Comparison of ENCODE assay signal across 35 mouse cellular contexts in genomic region chr4:114946416-114946815, GRCm38 (mm10). TPM values are rescaled to one million over a fixed set of nuclear protein-coding genes. Genes with fewer than 3 reads are reported as not detected.
"Had no signal": no experiment of that assay in that cellular context is flagged by ENCODE, and none has a peak within 500 bp of the region (broad histone marks: within the 10 kb centered on the region; RNA-seq: fewer than 3 reads in every experiment).

No protein-coding gene starts in this region.

- DNase-seq: gastrocnemius, adult 2 months; gastrocnemius, postnatal 10 days; gastrocnemius, postnatal 25 days; heart, adult 2 months; heart, postnatal 10 days; heart, postnatal 36 days; kidney, adult 18-20 months; kidney, adult 8-10 months; kidney, postnatal 10 days; kidney, postnatal 25 days; kidney, postnatal 4 days; liver had no signal

- H3K4me1 ChIP-seq: heart, embryonic 12.5 days; intestine, embryonic 15.5 days had no signal

- H3K36me3 ChIP-seq: heart, embryonic 12.5 days; hindbrain, embryonic 10.5 days; hindbrain, embryonic 12.5 days; intestine, embryonic 15.5 days; limb, embryonic 10.5 days; limb, embryonic 12.5 days had no signal

- H3K27me3 ChIP-seq: intestine, embryonic 15.5 days had no signal

- H3K4me2 ChIP-seq: heart, embryonic 12.5 days; hindbrain, embryonic 12.5 days; hindbrain, embryonic 14.5 days; intestine, embryonic 15.5 days; limb, embryonic 12.5 days had no signal

- H3K9me3 ChIP-seq: heart, embryonic 12.5 days; hindbrain, embryonic 10.5 days; hindbrain, embryonic 12.5 days; intestine, embryonic 15.5 days; limb, embryonic 10.5 days; limb, embryonic 12.5 days had no signal

- H3K4me3 ChIP-seq: gastrocnemius, adult 2 months; heart, adult 2 months; heart, embryonic 12.5 days; hindbrain, embryonic 10.5 days; hindbrain, embryonic 12.5 days; intestine, embryonic 15.5 days; layer of hippocampus, adult 2 months; left cerebral cortex, adult 2 months; limb, embryonic 10.5 days; limb, embryonic 12.5 days had no signal

- H3K9ac ChIP-seq: heart, embryonic 12.5 days; hindbrain, embryonic 12.5 days; hindbrain, embryonic 14.5 days; intestine, embryonic 15.5 days; limb, embryonic 12.5 days had no signal

- H3K27ac ChIP-seq: gastrocnemius, adult 2 months; heart, adult 2 months; hindbrain, embryonic 10.5 days; hindbrain, embryonic 12.5 days; hindbrain, embryonic 14.5 days; intestine, embryonic 15.5 days; layer of hippocampus, adult 2 months; left cerebral cortex, adult 2 months; limb, embryonic 10.5 days; limb, embryonic 12.5 days had no signal

- ATAC-seq: inflammation-experienced regulatory T-cells, adult 6 months; intestine, postnatal 0 days had no signal

RNA-seq across cellular contexts. Expression of gene Foxe3, which starts 20.6 kb away (rescaled TPM):
- total RNA-seq: gastrocnemius, adult 2 months; gastrocnemius, postnatal 10 days; gastrocnemius, postnatal 25 days; gastrocnemius, postnatal 4 days; granulocyte monocyte progenitor cell, adult 5-6 weeks; heart, adult 2 months; heart, postnatal 10 days; heart, postnatal 36 days; layer of hippocampus, adult 2 months; layer of hippocampus, postnatal 10 days; layer of hippocampus, postnatal 25 days; left cerebral cortex, adult 2 months; left cerebral cortex, postnatal 14 days; left cerebral cortex, postnatal 36 days had no signal
- polyA plus RNA-seq: heart, adult 2 months; heart, embryonic 12.5 days; heart, embryonic 14.5 days; heart, embryonic 16.5 days; hindbrain, embryonic 12.5 days; hindbrain, embryonic 14.5 days; hindbrain, embryonic 16.5 days; inflammation-experienced regulatory T-cells, adult 6 months; intestine, embryonic 15.5 days; intestine, postnatal 0 days; kidney, embryonic 14.5 days; kidney, embryonic 16.5 days; limb, embryonic 10.5 days; limb, embryonic 12.5 days; limb, embryonic 14.5 days had no signal

RNA-seq across cellular contexts. Expression of gene Foxd2, which starts 37.7 kb away (rescaled TPM):
- polyA plus RNA-seq: heart, embryonic 12.5 days; heart, embryonic 14.5 days; heart, embryonic 16.5 days; hindbrain, embryonic 14.5 days had no signal
